Mouse (Mus musculus) Patski (cell line): ENCODE measurements around the gene Nt5c2. TPM values are rescaled to one million over a fixed set of nuclear protein-coding genes. Genes with fewer than 3 reads are reported as not detected.

ENCODE experiments used
- ATAC-seq: fragments of 100-300 bp; one replicate; pipeline ENCODE4 v1.8.0; 2021
- CTCF ChIA-PET: fragments of 350-600 bp; sonication (Branson Sonifier 250); formaldehyde crosslinking; loops from one replicate; lab custom pipeline; 2022; ENCODE audit warnings: inconsistent platforms; lab: Charles Lee
- POLR2A ChIA-PET: fragments of 350-600 bp; sonication (Branson Sonifier 250); formaldehyde crosslinking; loops from one replicate; lab custom pipeline; 2022; ENCODE audit warnings: antibody characterized with exemption, inconsistent platforms; lab: Charles Lee
- DNase-seq: peaks from one replicate; pipeline ENCODE4 v3.0.0-alpha.2; 2011; ENCODE audit warnings: low read depth, low spot score
- H3K27me3 ChIP-seq: fragments of 371-371 bp; one replicate; pipeline ENCODE4 v1.5.1; 2021
- CTCF ChIP-seq: fragments of 100-300 bp; IDR thresholded peaks from one replicate; pipeline ENCODE4 v1.5.1; 2021
- in situ Hi-C: fragments of 300-500 bp; cut with MboI; formaldehyde crosslinking; loops from 3 replicates; pipeline ENCODE4 v1.11.1; 2018; ENCODE audit warnings: low pct_unique_long_range_greater_than_20kb, mixed read lengths
- polyA plus RNA-seq: library from polyadenylated mRNA; unstranded; gene quantifications from one replicate; pipeline ENCODE4 v1.2.3, GENCODE M21; 2021

Gene Nt5c2
- polyA plus RNA-seq, 1 experiment from 2014 or later, result 99.6 TPM

DNA sequence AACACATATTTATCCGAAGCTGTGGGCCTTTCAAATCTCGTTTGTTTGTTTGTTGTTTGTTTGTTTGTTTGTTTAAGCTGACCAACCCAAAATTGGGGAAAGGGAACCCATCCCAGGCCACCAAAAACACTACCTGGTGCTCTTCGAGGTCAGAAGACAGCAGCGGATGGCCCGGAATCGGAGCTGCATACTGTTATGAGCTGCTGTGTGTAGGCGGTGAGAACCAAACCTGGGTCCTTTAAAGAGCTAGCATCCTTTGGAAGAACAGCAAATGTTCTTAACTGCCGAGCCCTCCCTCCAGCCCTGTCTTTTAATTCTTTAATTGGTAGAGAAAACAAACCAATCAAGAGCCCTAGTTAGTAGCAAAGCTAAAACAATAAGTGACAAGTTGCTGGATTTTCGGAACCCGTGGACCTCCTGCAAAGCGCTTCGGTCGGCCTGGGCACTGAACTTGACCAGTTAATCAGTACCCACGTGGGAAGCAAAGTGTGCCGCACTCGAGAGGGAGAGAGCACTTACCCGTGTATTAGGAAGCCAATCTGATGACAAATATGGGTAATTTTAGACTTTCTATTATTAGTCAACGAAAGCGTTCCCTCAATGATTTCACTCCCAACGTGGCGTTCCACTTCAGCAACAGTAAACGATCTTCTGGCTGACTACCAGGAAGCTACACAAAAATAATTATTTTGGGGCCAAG is 45.5 kb downstream of the Nt5c2 start:
- ChIA-PET POLR2A (interaction anchor here (0.6 to 2.7 kb wide), 3 partner anchors 9 to 134 kb away, joined by 7 to 15 read pairs (median 7); no protein-coding TSS in a partner anchor), CTCF (interaction anchor here (1.1 to 2.4 kb wide), 9 partner anchors 9 to 94 kb away, joined by 3 to 11 read pairs (median 4); no protein-coding TSS in a partner anchor)
- TF ChIP-seq CTCF, result no peak
- no peaks in the 10 kb centered on the region for H3K27me3 ChIP-seq
- in situ Hi-C loops, result no loop called here
- DNase-seq, result peak; percentile 93
- peak; percentile 78 for ATAC-seq

DNA sequence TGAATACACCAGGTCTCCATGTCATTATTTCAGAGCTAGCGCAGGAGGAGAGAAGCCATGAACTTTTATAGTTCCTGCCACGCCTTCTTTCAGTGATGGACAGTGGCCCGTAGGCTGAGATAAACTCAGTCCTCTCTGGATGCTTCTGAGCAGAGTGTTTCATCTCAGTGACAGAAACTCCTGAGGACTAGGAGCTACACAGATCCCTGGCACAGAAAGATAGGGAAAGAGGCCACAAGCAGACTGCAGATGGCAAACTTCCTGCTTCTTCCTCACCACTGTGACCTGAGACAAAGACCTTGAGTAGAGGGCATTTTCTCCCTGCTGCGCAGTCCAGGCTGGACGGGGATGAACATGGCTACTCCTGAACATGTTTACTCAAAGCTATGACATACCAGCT is 46.1 kb downstream of the Nt5c2 start:
- ATAC-seq (no peak), DNase-seq (no peak)
- CTCF ChIA-PET, result interaction anchor here (1.2 to 2.4 kb wide), 8 partner anchors 9 to 93 kb away, joined by 3 to 11 read pairs (median 4); no protein-coding TSS in a partner anchor
- H3K27me3 ChIP-seq, result no peaks in the 10 kb centered on the region
- TF ChIP-seq CTCF, result no peak
- in situ Hi-C loops, result no loop called here
- POLR2A ChIA-PET, result interaction anchor here (1.3 to 2.7 kb wide), 2 partner anchors 8 to 20 kb away, joined by 7 to 15 read pairs; no protein-coding TSS in a partner anchor

DNA sequence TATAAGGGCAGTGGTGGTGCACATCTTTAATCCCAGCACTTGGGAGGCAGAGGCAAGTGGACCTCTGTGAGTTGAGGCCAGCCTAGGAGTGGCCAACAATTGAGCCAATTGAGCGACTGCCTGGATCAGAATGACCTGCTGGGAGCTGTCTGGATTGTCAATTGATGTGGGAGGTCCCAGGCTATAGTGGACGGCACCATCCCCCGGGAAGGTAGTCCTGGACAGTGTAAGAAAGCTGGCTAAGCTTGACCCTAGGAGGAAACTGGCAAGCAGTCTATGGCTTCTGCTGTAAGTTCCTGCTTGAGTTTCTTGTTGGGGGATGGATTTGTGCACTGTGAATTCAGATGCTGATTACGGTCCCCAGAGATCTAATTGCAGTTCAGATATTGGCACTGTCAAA is 47.1 kb downstream of the Nt5c2 start:
- ATAC-seq, result no peak
- H3K27me3 ChIP-seq, result no peaks in the 10 kb centered on the region
- DNase-seq, result no peak
- in situ Hi-C loops, result no loop called here
- ChIA-PET POLR2A (no interaction called here), CTCF (no interaction called here)
- no peak for TF ChIP-seq CTCF

DNA sequence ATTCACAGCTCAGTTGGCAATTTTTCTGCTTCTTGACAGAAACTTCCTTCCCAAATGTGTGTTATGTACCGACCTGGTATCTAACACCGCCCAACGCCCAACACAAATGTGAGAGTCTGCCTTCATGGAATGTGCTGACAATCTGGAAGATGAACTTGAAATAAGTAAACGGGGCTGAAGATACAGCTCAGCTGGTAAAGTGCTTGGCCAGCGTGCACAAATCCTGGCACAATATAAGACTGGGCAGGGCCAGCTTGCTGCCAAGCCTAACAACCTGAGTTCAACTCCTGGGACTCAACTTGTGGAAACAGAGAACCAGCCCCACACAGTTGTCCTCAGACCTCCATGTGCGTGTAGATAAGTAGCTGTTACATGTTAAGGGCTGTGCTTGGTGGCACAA is 48.6 kb downstream of the Nt5c2 start:
- no peak for TF ChIP-seq CTCF
- CTCF ChIA-PET, result interaction anchor here (0.8 to 1.2 kb wide), 2 partner anchors 13 to 22 kb away, joined by 3 read pairs; no protein-coding TSS in a partner anchor
- in situ Hi-C loops, result no loop called here
- no peak for ATAC-seq
- POLR2A ChIA-PET, result no interaction called here
- no peak for DNase-seq
- H3K27me3 ChIP-seq, result no peaks in the 10 kb centered on the region

DNA sequence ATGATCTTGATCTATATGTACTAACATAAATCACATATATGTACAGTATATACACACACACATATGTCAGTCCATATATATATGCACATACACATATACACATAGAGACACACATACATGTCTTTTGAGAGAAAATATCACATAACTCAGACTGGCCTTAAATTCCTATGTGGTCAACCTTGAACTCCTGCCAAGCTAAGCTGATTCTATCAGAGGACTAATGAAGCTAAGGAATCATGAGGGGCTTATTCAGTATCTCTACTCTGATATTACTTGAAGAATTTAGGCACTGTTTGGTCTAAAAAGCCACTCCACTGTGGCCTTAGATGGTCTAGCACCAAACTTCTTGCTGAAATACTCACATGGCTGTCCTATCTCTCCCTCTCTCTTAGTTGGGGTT is 49.5 kb downstream of the Nt5c2 start:
- H3K27me3 ChIP-seq, result no peaks in the 10 kb centered on the region
- ChIA-PET CTCF (interaction anchor here (1.2 kb wide), 1 partner anchor 12 kb away, joined by 3 read pairs; no protein-coding TSS in a partner anchor), POLR2A (no interaction called here)

DNA sequence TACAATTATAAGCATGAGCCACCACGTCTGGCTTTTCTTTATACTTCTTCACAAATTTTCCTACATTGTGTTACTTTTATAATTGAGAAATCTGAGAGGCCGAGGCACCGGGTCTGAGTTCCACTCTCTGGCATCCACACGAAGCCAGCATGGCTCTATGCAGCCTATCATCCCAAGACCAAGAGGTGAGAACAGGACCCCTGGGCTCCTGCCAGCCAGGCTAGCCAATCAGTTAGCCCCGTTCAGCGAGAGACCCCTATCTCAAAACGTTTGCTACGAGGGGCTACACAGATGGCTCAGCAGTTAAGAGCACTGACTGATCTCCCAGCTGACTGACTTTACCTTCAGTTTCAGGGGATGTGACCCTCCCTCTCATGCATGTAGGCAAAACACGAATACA is 50.6 kb downstream of the Nt5c2 start:
- no peak for TF ChIP-seq CTCF
- DNase-seq (no peak), ATAC-seq (no peak)
- CTCF ChIA-PET, result no interaction called here
- POLR2A ChIA-PET, result no interaction called here
- no peaks in the 10 kb centered on the region for H3K27me3 ChIP-seq
- in situ Hi-C loops, result no loop called here

More for the DNA sequence above, 49.5 kb downstream of the Nt5c2 start:
- ATAC-seq (no peak), DNase-seq (no peak)
- TF ChIP-seq CTCF, result no peak
- in situ Hi-C loops, result no loop called here

DNA sequence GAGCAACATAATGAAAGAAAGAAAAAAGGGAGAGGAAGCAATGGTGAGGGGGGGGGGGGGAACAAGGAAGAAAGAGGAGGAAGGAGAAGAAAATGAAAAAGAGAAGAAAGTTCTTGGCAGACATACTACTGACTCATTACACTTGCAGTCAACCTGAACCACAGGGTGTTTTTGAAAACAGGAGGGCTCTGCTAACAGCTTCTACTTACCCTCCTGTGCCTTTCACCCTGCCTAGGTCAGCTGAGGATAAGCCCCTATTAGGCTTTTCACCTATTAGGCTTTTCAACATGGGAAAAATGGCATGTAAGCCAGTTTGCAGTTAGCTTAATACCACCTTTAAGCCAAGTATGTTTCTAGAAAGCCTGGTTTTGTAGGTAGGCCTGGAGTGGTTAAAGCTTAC is 51.5 kb downstream of the Nt5c2 start:
- DNase-seq, result no peak
- POLR2A ChIA-PET, result interaction anchor here (3.0 kb wide), 1 partner anchor 25 kb away, joined by 16 read pairs; no protein-coding TSS in a partner anchor
- no peak for TF ChIP-seq CTCF
- no peaks in the 10 kb centered on the region for H3K27me3 ChIP-seq
- CTCF ChIA-PET, result interaction anchor here (1.0 kb wide), 3 partner anchors 14 to 292 kb away, joined by 3 to 4 read pairs (median 3); partner anchors contain the start of gene Cnnm2
- no peak for ATAC-seq
- in situ Hi-C loops, result no loop called here

DNA sequence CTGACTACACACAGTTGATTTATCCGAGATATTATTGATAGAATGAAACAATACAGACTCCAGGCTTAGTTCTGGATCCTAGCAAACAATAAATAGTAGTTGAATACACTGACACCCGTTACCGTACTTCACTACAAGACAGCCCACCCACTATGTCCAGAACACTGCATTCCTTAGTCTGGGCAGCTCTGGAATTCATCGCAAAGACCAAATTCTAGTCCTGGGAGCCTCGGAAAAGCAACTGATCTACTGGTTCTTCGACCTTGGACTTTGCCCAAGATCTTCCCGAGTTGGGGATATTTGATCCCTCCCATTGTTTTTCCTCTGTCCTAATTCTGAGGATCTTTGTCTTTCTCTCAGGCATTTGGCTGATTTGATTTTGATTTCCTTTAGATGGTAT is 52.1 kb downstream of the Nt5c2 start:
- no peaks in the 10 kb centered on the region for H3K27me3 ChIP-seq

DNA sequence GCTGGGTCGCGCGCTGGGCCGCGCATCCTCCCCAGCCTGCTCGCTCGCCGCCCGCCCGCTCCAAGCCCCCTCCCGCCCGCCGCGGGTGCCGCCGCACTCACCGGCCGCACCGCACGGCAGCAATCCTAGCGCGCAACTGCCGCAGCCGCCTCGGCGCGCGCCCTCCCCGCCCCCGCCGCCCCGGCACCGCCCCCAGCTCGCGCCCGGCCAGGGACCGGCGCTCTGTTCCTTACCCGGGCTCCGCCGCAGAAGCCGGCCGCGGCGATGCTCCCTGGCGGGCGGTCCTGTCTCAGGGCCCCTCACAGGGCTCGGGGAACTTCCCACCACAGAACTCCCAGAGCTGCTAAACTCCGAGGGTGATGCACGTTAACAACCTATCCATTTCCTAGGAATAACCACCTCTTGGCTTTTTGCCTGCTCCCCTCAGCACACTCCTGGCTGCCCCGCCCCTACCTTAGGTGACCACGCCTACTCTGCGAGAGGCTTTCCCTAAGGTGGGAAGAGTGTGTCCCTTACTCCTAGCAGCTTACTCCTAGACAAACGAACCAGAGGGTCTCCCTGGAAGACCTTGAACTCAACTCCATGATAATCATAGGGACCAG is 52.7 kb downstream of the Nt5c2 start:
- CTCF ChIA-PET, result interaction anchor here (1.0 kb wide), 1 partner anchor 12 kb away, joined by 3 read pairs; no protein-coding TSS in a partner anchor
- in situ Hi-C loops, result no loop called here
- H3K27me3 ChIP-seq, result no peaks in the 10 kb centered on the region

More for the DNA sequence above, 52.1 kb downstream of the Nt5c2 start:
- no peak for TF ChIP-seq CTCF
- POLR2A ChIA-PET, result interaction anchor here (3.0 kb wide), 1 partner anchor 26 kb away, joined by 16 read pairs; no protein-coding TSS in a partner anchor
- no peak for DNase-seq
- in situ Hi-C loops, result no loop called here
- ATAC-seq, result no peak
- CTCF ChIA-PET, result interaction anchor here (1.0 kb wide), 4 partner anchors 12 to 292 kb away, joined by 3 to 4 read pairs (median 3); partner anchors contain the start of gene Cnnm2

DNA sequence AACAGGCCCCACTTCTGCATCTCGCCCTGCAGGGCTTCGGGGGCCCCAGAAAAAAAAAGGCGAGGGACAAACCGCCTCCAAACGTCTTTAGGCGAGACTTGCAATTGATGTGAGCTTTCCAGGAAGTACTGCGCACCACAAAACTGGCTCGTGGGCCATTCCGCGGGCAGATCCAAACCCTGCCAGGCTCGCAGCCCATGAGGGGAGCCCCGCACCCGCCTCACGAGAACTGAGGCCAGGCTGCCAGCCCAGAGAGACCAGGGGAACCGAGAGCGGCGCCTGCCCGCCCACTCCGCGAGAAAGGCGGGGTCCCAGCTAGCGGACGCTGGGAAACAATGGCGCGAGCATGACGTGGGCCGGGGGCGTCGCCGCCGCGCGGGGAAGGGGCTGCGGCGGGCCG is 53.3 kb downstream of the Nt5c2 start:
- no peaks in the 10 kb centered on the region for H3K27me3 ChIP-seq
- CTCF ChIA-PET, result no interaction called here
- TF ChIP-seq CTCF, result no peak
- POLR2A ChIA-PET, result interaction anchor here (2.3 to 3.0 kb wide), 2 partner anchors 8 to 27 kb away, joined by 7 to 16 read pairs; no protein-coding TSS in a partner anchor
- peak; percentile 60 for ATAC-seq
- in situ Hi-C loops, result no loop called here
- DNase-seq, result no peak

More for the DNA sequence above, 52.7 kb downstream of the Nt5c2 start:
- ATAC-seq (peak; percentile 80), DNase-seq (no peak)
- no peak for TF ChIP-seq CTCF
- POLR2A ChIA-PET, result interaction anchor here (2.3 to 3.0 kb wide), 2 partner anchors 7 to 26 kb away, joined by 7 to 16 read pairs; no protein-coding TSS in a partner anchor
